Mouse (Mus musculus) skeletal muscle tissue, adult 2 months (tissue): ENCODE data around the gene Mbnl3.

Experiments
- DNase-seq: peaks from one replicate; pipeline ENCODE4 v3.0.0-alpha.2; 2012; ENCODE audit warnings: low read depth, low spot score

The Mbnl3 gene

GRCm38 (mm10) chrX:51206432-51206831 lies at the start of gene Mbnl3:
TSS of gene Mbnl3 (minus strand) at chrX:51206532.
- DNase-seq, result no peak

- DNase-seq, result no peak
These were observed 596 bp downstream of the Mbnl3 start for GRCm38 (mm10) chrX:51205548-51206324.

GRCm38 (mm10) chrX:51204626-51205547 lies 1.4 kb downstream of the Mbnl3 start:
- no peak for DNase-seq

DNA sequence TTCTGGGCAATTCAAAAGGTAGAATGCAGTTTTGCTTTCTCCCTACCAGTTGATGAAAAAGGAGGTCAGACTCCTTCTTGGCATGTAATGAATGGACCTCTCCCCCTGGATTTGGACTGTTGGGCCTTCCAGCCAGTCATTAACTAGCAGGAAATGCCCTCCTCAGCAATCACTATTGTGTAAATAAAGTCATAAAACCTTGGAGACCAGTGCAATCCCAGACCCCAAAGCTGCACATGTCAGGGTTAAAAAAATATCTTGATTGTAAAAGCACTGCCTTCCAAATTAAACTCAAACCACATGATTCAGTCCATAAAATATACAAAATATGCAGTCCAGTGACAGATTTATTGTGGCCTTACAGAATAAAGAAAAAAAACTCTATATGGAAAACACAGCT lies 9.3 kb downstream of the Mbnl3 start:
- DNase-seq, result no peak

DNA sequence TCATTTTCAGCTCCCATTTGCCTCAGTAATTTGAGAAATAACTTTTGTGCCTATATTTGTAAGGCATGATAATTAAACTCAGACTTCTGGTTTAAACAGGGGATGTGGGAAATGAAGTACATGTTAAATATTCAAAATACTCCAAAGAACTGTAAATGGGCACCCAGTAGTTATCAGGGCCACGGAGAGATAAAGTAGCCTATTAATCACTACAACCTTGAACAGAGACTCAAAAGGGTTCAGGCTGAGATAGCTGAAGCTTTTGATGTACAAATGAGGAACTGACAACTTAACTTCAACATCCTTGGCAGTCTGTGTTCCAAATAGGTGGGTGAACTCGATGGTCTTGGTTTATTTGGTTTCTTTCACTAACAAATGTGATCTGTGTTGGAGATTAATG lies 34.4 kb downstream of the Mbnl3 start:
- no peak for DNase-seq

- no peak for DNase-seq
These were observed 34.9 kb downstream of the Mbnl3 start for GRCm38 (mm10) chrX:51171413-51171812.

- DNase-seq, result no peak
These were observed 35.9 kb downstream of the Mbnl3 start for GRCm38 (mm10) chrX:51170404-51170803.

DNA sequence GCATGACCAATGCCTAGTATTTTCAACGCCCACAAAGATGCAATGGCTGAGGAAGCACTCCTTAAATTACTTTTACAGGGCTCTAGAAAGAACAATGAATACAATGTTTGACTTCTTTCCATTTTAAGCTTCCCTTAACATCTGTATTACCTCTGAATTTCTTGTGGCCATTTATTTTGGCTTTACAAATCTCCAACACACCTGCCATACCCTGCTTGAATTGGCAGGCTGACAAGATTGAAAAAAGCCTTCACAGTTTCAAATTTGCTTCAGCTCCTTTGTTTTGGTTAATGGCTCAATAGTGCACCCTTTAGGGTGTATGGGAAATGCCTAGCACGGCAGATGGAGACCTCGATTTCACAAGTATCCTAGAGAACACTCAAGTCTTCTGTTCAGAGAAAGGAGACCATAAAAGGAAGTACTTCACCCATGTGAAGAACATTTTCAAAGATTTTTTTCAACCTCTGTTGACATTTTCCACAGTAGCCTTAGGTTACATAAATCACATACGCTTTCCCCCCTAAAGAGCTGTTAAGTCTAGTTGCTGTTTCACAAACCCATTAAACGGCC lies 36.8 kb downstream of the Mbnl3 start:
- no peak for DNase-seq

- DNase-seq, result no peak
These were observed 38.4 kb downstream of the Mbnl3 start for GRCm38 (mm10) chrX:51167976-51168375.

- DNase-seq, result no peak
These were observed 41.6 kb downstream of the Mbnl3 start for GRCm38 (mm10) chrX:51164766-51165165.

DNA sequence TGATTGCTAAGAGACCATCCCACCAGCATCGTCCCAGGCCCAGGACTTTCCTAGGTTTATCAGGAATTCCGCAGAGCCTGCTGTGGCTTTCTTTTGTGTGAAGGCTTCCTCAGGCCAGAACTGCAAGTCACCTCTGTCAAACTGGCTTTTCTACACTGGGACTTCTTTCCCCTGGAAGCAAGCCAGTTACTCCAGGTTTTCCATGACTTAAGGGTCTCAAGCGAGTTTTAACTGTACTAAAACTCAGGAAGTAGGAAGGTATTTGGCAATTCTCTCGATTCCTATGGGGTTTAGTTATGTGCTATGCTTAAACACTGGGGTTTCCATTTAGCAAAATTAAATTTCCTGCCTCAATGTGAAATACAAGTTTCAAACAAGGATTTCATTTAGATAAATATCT lies 57.9 kb downstream of the Mbnl3 start:
- no peak for DNase-seq

- peak; percentile 7 for DNase-seq
These were observed 60.0 kb downstream of the Mbnl3 start for GRCm38 (mm10) chrX:51146351-51146750.

GRCm38 (mm10) chrX:51140055-51140454 lies 66.3 kb downstream of the Mbnl3 start:
- DNase-seq, result no peak

DNA sequence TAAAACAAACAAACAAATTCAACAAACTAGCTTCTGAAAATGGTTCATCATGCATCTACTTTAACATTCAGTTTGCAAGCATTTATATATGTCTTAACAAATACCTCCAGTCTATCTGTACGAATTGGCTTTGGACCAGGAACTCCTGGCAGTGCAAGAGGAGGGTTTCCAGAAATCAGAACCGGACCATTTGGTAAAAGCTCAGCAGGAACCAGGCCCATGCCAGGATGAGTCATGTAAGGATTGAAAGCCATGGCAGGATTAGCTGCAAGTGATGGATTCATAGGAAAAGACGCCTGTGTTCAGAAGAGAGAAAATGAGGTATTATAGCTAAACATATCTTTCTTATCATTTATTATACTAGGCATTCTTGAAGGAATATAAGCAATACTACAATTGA lies 75.0 kb downstream of the Mbnl3 start:
- no peak for DNase-seq

DNA sequence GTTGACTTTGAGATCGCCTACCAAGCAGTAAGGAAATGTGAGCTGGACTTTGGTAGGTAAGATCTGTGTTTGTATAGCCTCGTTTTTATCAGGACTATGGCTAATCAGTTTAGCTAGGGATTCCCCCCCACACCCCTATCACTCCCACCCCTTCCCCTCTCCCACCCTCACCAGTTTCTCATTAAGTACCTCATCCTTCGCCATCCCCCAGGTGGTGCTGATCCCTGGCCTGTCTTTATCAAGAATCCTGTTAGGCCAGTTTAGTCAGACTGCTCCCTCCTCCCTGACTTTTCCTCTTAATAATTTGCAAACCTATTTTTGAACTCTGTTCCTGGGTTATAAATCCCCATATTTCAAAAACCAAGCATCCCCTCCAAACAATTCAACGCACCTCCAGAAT lies 103.6 kb downstream of the Mbnl3 start:
- no peak for DNase-seq

- no peak for DNase-seq
These were observed 121.4 kb downstream of the Mbnl3 start for GRCm38 (mm10) chrX:51084972-51085371.

GRCm38 (mm10) chrX:51084211-51084610 lies 122.1 kb downstream of the Mbnl3 start:
- DNase-seq, result no peak

GRCm38 (mm10) chrX:51076744-51077143 lies 129.6 kb downstream of the Mbnl3 start:
- DNase-seq, result no peak
